Mouse (Mus musculus): Measurements from ENCODE around the gene Acer3. TPM values are rescaled to one million over a fixed set of nuclear protein-coding genes. Genes with fewer than 3 reads are reported as not detected.

Acer3 gene
- total and polyA plus RNA-seq, 3 experiments, result 17.2 to 41.7 TPM; not detected in 1

DNA sequence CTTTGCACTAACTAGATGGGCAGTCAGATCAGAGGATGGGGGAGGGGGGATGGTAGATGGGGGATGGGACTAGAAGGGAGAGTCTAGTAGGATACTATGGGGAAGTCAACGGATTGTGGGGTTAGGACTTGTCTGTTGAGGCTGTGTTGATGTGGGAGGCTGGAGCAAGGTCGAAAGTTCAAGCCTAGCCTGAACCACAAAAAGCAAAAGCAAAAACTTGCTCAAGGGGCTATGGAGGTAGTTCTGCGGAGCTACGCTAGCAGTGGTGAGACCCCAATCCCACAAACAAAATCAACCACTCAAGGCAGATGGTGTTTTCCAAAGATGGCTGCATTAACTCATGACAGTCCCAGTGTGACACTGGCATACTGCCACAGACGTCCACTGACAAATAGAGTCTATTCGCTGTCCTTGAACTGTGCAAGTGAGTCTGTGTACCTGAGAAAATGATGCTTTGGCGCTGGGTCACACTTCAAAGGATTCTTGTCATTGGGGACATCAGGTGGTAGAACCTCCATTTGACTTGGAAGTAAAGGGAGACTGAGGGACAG is 927 bp downstream of the Acer3 start:
- Histone ChIP-seq H3K4me3 (ENCODE audit: control insufficient read depth in 1 of 2, insufficient read depth in 1 of 2, low read depth in 2 of 2, low read length in 2 of 2) (no peak overlapping the region), H3K79me2 (ENCODE audit: control insufficient read depth, insufficient read depth, low read length, poor library complexity) (no peaks in the 10 kb centered on the region), H3K9ac (ENCODE audit: control insufficient read depth, low read depth, low read length, poor library complexity, severe bottlenecking) (no peak overlapping the region), H3K4me1 (ENCODE audit: control insufficient read depth in 1 of 2, insufficient read depth in 2 of 2, low read length in 2 of 2) (peaks cover 8 to 16% of the 10 kb centered on the region in 2 experiments), H3K27me3 (ENCODE audit: control insufficient read depth in 1 of 2, insufficient read depth in 2 of 2, low read length in 2 of 2) (no peaks in the 10 kb centered on the region), H3K27ac (ENCODE audit: control insufficient read depth, low read depth, low read length) (no peak overlapping the region), H3K9me3 (replicated peaks; ENCODE audit: insufficient read depth, low read length) (no peaks in the 10 kb centered on the region), H3K36me3 (ENCODE audit: control insufficient read depth in 1 of 2, insufficient read depth in 2 of 2, low read length in 2 of 2) (peaks cover 0 to 12% of the 10 kb centered on the region in 2 experiments; a peak in 2 of 4 replicates)
- TF ChIP-seq SMC3 (IDR thresholded peaks at IDR 0.05; ENCODE audit: low read depth, low read length) (no peak), MAZ (IDR thresholded peaks at IDR 0.05; ENCODE audit: low read depth, low read length) (no peak), ELF1 (IDR thresholded peaks at IDR 0.05; ENCODE audit: low read depth, low read length) (no peak), NELFE (IDR thresholded peaks at IDR 0.05; ENCODE audit: low read depth, low read length) (no peak), ZC3H11A (IDR thresholded peaks at IDR 0.05; ENCODE audit: low read depth, low read length) (no peak), CTCF (IDR thresholded peaks at IDR 0.05 in 2 of 3, conservative IDR thresholded peaks at IDR 0.05 in 1 of 3; ENCODE audit: control insufficient read depth in 1 of 3, insufficient read depth in 1 of 3, low read depth in 2 of 3, low read length in 3 of 3, poor library complexity in 1 of 3, severe bottlenecking in 1 of 3) (no peak)
- DNase-seq (ENCODE audit: low read depth, low spot score), result no peak

DNA sequence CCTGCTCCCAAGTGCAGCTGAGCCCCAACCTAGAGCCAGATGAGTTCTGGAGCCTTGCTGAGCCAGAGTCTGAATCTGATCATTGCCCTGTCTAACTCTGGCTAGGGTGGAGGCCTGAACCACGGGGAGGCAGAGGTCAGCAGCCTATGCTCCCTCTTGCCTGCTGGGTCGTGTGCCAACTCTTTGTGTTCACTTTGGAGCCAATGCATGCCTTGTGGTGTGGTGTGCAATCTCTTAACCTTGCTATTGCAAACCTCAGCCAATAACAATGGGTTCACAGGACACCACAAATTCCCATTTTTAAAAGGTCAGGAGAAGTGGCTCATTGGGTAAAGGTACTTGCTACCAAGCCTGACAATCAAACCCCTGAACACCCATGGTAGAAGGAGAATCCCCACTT is 4.4 kb downstream of the Acer3 start:
- Histone ChIP-seq H3K4me1 (ENCODE audit: control insufficient read depth in 1 of 2, insufficient read depth in 2 of 2, low read length in 2 of 2) (peaks cover 2 to 6% of the 10 kb centered on the region in 2 experiments; a peak in 3 of 4 replicates), H3K4me3 (ENCODE audit: control insufficient read depth in 1 of 2, insufficient read depth in 1 of 2, low read depth in 2 of 2, low read length in 2 of 2) (no peak overlapping the region), H3K9ac (ENCODE audit: control insufficient read depth, low read depth, low read length, poor library complexity, severe bottlenecking) (no peak overlapping the region), H3K27ac (ENCODE audit: control insufficient read depth, low read depth, low read length) (no peak overlapping the region), H3K27me3 (ENCODE audit: control insufficient read depth in 1 of 2, insufficient read depth in 2 of 2, low read length in 2 of 2) (no peaks in the 10 kb centered on the region), H3K79me2 (ENCODE audit: control insufficient read depth, insufficient read depth, low read length, poor library complexity) (no peaks in the 10 kb centered on the region), H3K36me3 (ENCODE audit: control insufficient read depth in 1 of 2, insufficient read depth in 2 of 2, low read length in 2 of 2) (no peaks in the 10 kb centered on the region), H3K9me3 (replicated peaks; ENCODE audit: insufficient read depth, low read length) (no peaks in the 10 kb centered on the region)
- DNase-seq (ENCODE audit: low read depth, low spot score), result no peak
- TF ChIP-seq ELF1 (IDR thresholded peaks at IDR 0.05; ENCODE audit: low read depth, low read length), result no peak
- TF ChIP-seq MEF2A (IDR thresholded peaks at IDR 0.05; ENCODE audit: extremely low read depth, insufficient replicate concordance, low read depth, low read length, poor library complexity, severe bottlenecking), result no peak
- TF ChIP-seq CHD2 (IDR thresholded peaks at IDR 0.05; ENCODE audit: low read length), result no peak
- no peak for TF ChIP-seq MYC (IDR thresholded peaks at IDR 0.05; ENCODE audit: low read depth, low read length)
- no peak for TF ChIP-seq NRF1 (IDR thresholded peaks at IDR 0.05; ENCODE audit: insufficient read depth, low read depth, low read length, poor library complexity, severe bottlenecking)
- TF ChIP-seq BHLHE40 (IDR thresholded peaks at IDR 0.05; ENCODE audit: borderline replicate concordance, low read depth, low read length), result no peak
- no peak for TF ChIP-seq E2F4 (IDR thresholded peaks at IDR 0.05; ENCODE audit: borderline replicate concordance, low read depth, low read length)
- no peak for TF ChIP-seq RAD21 (IDR thresholded peaks at IDR 0.05; ENCODE audit: low read depth, low read length)
- TF ChIP-seq POLR2AphosphoS5 (IDR thresholded peaks at IDR 0.05; ENCODE audit: borderline replicate concordance, low read depth, low read length), result no peak
- no peak for TF ChIP-seq KAT2A (conservative IDR thresholded peaks at IDR 0.05; ENCODE audit: low read depth, low read length)
- TF ChIP-seq SMC3 (IDR thresholded peaks at IDR 0.05; ENCODE audit: low read depth, low read length), result no peak
- TF ChIP-seq POLR2A (IDR thresholded peaks at IDR 0.05; ENCODE audit: control insufficient read depth in 1 of 2, insufficient read depth in 1 of 2, low read depth in 1 of 2, low read length in 2 of 2, poor library complexity in 1 of 2), result no peak
- no peak for TF ChIP-seq POLR2AphosphoS2 (IDR thresholded peaks at IDR 0.05; ENCODE audit: low read length)
- no peak for TF ChIP-seq SIN3A (IDR thresholded peaks at IDR 0.05; ENCODE audit: low read length)

Measured in MEL (cell line).